Mouse (Mus musculus) embryo, embryonic 10.5 days (tissue): ENCODE results near the gene LTO1.
A peak's percentile ranks its signal among the peaks of the same experiment; 100 is the strongest.

Experiments
- DNase-seq: peaks from one replicate; pipeline ENCODE4 v3.0.0-alpha.2; 2015; ENCODE audit warnings: low spot score

LTO1 gene

DNA sequence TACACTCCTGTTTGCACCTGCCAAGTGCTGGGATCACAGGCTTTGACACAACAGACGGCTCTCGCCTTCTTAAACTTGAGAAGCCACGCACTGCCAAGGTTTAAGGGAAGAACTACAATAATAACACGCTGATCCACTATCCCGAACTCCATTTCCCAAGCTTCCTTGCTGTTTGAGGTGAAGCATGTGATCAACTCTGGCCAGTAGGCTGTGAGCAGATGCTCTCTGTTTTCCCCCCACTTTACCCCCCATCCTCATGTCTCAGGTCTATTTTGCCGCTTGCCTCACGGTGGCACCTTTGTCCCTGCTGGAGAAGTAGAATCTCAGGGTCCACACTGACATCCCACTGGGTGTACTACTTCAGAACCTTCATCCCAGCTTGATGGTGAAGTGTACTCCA is 6.2 kb upstream of the LTO1 start:
- no peak for DNase-seq

DNA sequence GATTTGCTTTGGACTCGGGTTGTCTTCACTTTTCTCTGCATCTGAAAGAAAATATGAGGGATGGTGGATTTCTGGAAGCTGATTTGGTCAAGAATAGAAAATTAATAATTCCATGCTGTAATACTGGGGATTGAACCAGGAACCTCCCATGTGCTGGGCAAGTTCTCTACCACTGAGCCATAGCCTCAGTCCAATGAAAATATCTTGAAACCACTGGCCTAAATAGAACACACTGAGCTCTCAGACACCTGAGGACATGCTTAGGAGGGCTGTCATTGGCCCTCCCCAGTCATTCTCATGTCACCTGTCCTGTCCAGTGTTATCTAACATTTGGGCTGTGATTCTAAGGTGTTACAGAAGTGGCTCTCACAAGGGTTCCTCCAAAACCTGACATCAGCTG is 3.8 kb upstream of the LTO1 start:
- no peak for DNase-seq

- no peak for DNase-seq
Measured at GRCm38 (mm10) chr7:144912897-144913296, 2.0 kb upstream of the LTO1 start.

DNA sequence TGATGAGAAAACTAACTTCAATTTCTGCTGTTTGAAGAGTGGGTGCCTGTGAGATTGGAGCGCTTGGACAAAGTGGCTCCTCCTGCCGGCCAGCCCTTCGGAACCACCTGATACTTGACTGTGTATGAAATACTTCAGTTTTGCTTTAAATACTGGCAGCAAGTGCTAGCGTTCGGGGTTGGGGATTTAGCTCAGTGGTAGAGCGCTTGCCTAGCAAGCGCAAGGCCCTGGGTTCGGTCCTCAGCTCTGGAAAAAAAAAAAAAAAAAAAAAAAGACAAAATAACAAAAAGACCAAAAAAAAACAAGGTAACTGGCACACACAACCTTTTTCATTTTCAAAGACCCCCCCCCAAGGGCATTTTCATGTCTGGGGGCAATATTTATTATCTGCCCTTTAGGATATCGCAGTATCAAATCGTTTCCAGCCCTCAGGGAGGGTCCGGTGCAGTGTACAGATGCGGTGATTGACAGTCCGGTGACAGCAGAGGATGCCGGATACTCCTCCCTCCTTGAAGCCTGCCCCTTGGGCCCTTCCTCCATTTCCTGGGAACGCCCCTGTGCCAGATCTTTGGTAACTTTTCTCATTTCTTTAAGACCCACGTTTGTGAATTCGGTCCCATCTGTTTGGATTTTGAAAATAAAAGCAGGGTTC is 478 bp upstream of the LTO1 start:
- peak; percentile 49 for DNase-seq

- no peak for DNase-seq
Measured at GRCm38 (mm10) chr7:144918823-144919222, 3.9 kb downstream of the LTO1 start.

DNA sequence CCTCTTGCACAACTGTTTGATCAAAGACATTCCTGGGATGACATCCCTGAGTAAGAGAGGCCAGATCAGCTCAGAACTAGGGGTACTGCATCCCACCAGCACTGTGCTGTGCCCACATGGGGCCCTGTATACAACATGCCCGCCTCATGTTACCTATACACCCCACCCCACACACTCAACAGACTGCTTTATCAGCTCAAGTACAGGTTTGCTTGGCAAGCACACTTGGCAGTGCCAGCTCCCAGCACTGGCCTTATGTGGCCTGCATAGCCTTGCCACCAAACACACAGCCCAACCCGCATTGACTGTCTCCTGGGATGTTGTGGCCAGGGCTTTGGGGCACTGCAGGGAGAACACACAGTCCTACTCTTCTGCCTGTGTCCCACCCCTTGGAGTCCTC is 12.7 kb downstream of the LTO1 start:
- DNase-seq: no peak

- DNase-seq: no peak
Measured at GRCm38 (mm10) chr7:144928009-144928888, 13.3 kb downstream of the LTO1 start.

DNA sequence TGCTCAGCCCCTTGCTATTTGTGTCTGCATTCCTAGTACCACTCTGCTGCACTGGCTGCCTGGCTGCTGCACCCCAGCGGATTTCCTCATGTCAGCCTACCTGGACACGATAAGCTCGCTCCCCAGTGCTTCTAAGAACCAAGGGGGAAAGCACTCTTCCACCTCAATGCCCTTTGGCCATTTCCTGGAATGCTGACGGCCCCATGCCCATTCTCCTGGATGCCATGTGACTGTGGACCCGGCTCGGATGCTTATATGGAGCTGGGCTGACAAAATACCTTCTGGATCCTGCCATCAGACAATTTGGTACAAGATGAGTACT is 13.9 kb downstream of the LTO1 start:
- no peak for DNase-seq

- DNase-seq: no peak
Measured at GRCm38 (mm10) chr7:144929506-144929905, 14.6 kb downstream of the LTO1 start.

DNA sequence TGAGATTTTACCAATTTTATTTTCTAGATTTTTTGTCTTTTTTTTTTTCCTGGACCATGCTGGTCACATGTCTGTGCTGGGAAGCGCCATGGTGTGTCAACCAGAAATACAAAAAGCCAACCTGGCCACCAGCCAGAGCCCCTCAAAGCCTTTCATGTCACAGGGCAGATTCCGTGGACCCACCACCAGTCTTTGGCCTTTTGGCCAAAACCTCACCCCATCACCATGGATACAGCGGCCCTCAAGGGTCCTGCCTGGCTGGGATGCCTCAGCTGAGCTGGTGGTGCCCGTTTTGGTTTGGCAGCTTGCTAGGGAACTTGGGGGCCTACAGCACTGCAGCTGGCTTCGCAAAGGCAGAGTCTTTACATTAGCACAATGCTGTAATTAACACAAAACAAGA is 15.0 kb downstream of the LTO1 start:
- no peak for DNase-seq

- DNase-seq: peak; percentile 78
Measured at GRCm38 (mm10) chr7:144931778-144932177, 16.9 kb downstream of the LTO1 start.

GRCm38 (mm10) chr7:144932389-144932937 is 17.6 kb downstream of the LTO1 start:
- DNase-seq: no peak

GRCm38 (mm10) chr7:144933336-144933735 is 18.4 kb downstream of the LTO1 start:
- no peak for DNase-seq

DNA sequence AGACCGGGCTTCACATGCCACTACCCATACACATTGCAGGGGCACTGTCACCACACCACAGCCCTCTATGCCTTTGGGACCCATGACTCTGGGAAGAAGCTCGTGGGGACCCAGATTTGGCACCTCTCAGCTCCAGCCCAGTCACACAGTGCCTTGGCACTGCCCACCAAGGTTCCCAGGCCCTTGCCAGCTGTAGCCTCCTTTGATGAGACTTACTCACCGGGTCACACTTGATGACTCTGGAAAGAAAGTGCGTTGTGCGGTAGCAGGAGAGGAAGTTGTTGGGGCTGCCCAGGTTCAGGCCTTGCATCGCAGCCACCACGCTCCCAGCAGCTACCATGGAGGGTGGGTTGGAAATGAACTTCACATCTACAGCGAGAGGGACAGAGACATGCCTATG is 18.9 kb downstream of the LTO1 start:
- no peak for DNase-seq

- peak; percentile 49 for DNase-seq
Measured at GRCm38 (mm10) chr7:144934901-144935300, 20.0 kb downstream of the LTO1 start.

DNA sequence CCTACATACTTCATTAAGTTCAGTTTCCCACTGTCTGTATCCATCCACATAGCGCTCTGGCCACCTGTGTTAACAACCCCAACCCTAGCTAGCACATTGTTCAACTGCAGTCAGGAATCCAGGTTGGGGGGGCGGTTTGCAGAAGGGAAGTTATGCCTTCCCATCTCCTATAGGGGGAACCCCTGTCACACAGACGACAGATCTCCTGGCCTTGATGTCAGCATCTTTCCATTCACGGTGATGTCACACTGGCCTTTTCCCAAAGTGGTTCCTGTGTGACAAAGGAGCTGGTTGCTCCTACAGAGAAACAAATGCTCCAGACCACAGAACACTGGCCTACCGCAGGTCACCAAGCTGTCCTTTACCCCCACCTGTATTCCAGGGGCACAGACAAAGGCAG is 20.7 kb downstream of the LTO1 start:
- DNase-seq: peak; percentile 57

- no peak for DNase-seq
Measured at GRCm38 (mm10) chr7:144936311-144936880, 21.5 kb downstream of the LTO1 start.

DNA sequence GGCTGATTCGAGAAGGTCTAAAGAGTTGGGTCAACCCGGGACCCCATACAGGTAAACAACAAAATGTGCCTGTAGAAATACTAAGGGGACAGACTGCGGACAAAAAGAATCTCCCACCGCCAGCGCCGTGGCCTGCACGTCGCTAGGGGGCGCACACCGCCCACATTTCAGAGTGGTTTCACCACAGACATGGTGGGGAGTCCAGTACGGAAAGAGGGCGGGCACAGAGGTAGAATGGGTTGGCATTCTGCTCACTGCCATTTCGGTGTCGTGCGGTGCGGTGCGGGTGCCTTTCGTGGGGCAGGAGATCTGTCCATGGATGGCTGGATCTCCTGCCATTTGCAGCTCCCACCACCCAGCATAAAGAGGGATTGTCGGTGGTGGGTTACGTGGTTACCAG is 22.6 kb downstream of the LTO1 start:
- DNase-seq: peak; percentile 92

DNA sequence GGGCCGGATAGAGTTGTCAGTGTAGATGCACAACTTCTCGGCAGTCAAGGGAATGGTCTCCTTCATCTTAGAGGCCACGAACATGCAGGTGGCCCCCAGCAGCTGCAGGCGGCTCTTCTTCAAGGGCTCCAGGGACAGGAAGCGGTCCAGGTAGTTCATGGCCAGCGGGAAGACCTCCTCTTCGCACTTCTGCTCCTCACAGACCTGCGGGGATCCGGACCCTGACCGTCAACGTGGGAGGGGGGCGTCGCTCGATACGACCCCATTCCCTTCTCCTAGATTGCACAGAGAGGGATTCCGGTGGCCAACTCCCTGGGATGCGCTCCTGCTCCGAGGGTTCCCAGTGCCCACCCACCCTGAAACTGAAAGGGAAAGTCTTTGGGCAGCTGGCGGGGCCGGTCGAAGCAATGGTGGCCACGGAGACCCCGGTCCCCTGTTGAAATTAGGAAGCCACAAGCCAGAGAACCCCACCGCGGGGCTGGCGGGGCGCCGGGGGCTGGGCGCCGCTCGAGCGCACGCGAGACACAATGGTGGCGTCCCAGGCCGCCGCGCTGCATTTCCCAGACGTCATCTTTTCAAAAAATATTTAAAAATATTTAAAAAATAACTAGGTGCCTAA is 23.1 kb downstream of the LTO1 start:
- DNase-seq: no peak

- DNase-seq: peak; percentile 50
Measured at GRCm38 (mm10) chr7:144938661-144939343, 23.9 kb downstream of the LTO1 start.

DNA sequence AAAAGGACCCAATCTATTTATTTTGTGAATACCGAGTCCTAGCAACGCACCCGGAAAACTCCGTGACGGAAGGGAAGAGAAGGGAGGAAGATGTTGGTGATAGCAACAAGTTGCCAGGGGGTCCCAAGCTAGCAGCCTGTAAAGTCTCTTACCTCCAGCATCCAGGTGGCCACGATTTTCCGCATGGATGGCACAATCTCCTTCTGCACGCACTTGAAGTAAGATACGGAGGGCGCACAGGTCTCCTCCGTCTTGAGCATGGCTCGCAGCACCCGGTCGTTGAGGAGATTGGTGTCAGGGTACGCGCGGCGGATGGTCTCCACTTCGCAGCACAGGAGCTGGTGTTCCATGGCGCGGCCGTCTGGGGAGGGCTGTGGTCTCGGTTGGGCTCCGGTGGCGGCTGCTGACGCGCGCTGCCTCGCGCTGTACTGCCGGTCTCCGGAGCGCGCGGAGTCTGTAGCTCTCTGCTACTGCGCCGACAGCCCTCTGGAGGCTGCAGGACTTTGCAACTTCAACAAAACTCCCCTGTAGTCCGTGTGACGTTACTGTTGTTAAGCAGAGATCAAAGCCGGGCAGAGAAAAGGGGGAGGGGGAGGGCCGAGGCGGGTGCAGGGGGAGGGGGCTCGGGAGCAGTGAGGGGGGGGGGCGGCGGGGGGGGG is 24.6 kb downstream of the LTO1 start, which contains the start of gene Ccnd1:
Ccnd1 (minus strand) TSS at position 582 of the 659 bp plus-strand sequence.
- DNase-seq: peak; percentile 90
